Mouse (Mus musculus) heart, adult 2 months (tissue): ENCODE results near the gene Pnmt.
A peak's percentile ranks its signal among the peaks of the same experiment; 100 is the strongest.

Experiments used
- EP300 ChIP-seq: fragments of 200-500 bp; IDR thresholded peaks from 2 replicates; pipeline ENCODE4 v1.6.1; 2011; ENCODE audit warnings: low read depth, low read length, control low read depth; ENCODE audit not compliant: insufficient read depth
- POLR2A ChIP-seq: fragments of 200-500 bp; IDR thresholded peaks from 2 replicates; pipeline ENCODE4 v1.6.1; 2011; ENCODE audit warnings: mild to moderate bottlenecking, low read depth, low read length, control low read depth; ENCODE audit not compliant: insufficient read depth

DNA sequence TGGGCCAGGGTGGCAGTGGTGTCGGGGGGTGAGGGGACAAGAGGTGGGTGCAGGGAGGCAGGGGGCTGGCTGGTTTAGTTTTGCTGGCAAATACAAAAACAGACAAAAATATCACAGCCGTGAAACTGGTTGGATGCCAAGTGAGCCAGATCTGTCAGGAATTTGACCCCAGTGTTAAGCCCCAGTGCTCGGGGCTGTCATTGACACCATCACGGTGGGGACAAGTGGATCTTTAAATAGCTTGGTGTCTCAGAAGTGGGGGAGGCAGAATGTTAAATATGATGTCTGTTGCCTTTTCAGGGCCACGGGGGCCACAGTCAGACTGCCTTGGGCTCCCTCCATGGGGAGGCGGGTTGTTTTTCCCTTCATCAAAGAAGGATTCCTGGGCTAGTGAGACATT is 8.1 kb downstream of the Pnmt start:
- TF ChIP-seq POLR2A (no peak), EP300 (peak; percentile 68)
